Mouse (Mus musculus) erythroblast, embryonic 14.5 days (primary cell): ENCODE results near the gene Prdm1.

ENCODE experiments used
- GATA1 ChIP-seq: IDR thresholded peaks from 2 replicates; pipeline ENCODE4 v1.6.1; 2012; ENCODE audit warnings: low read length, inconsistent platforms, mixed read lengths
- TAL1 ChIP-seq: IDR thresholded peaks from 3 replicates; pipeline ENCODE4 v1.6.1; 2012; ENCODE audit warnings: low read length, inconsistent platforms, mixed read lengths

- TF ChIP-seq GATA1 (no peak), TAL1 (no peak)
Observed at GRCm38 (mm10) chr10:44458534-44459315, 69.6 kb downstream of the Prdm1 start.
